Mouse (Mus musculus) forebrain, embryonic 13.5 days (tissue): ENCODE results near the gene Rassf7. TPM values are rescaled to one million over a fixed set of nuclear protein-coding genes. Genes with fewer than 3 reads are reported as not detected.
A peak's percentile ranks its signal among the peaks of the same experiment; 100 is the strongest.

Experiments used
- ATAC-seq: fragments of 200-750 bp; cut with Nextera tagmentation; 2 replicates; pipeline ENCODE4 v1.8.0; 2017
- H3K27ac ChIP-seq: fragments of 300-500 bp; sonication (generic); 2 replicates; pipeline ENCODE4 v1.5.1; 2015; ENCODE audit warnings: inconsistent platforms, mild to moderate bottlenecking, moderate library complexity
- H3K27me3 ChIP-seq: fragments of 300-500 bp; sonication (generic); 2 replicates; pipeline ENCODE4 v1.6.1; 2015; ENCODE audit warnings: mild to moderate bottlenecking, inconsistent platforms
- H3K36me3 ChIP-seq: fragments of 300-500 bp; sonication (generic); 2 replicates; pipeline ENCODE4 v1.6.1; 2015; ENCODE audit warnings: mild to moderate bottlenecking, inconsistent platforms; ENCODE audit not compliant: poor library complexity, severe bottlenecking
- H3K4me1 ChIP-seq: fragments of 300-500 bp; sonication (generic); 2 replicates; pipeline ENCODE4 v1.6.1; 2015; ENCODE audit warnings: inconsistent platforms
- H3K4me2 ChIP-seq: fragments of 300-500 bp; sonication (generic); 2 replicates; pipeline ENCODE4 v1.6.1; 2015; ENCODE audit warnings: inconsistent platforms, mild to moderate bottlenecking, moderate library complexity
- H3K4me3 ChIP-seq: fragments of 300-500 bp; sonication (generic); 2 replicates; pipeline ENCODE4 v1.5.1; 2015; ENCODE audit warnings: mild to moderate bottlenecking, inconsistent platforms
- H3K9ac ChIP-seq: fragments of 300-500 bp; sonication (generic); 2 replicates; pipeline ENCODE4 v1.6.1; 2015; ENCODE audit warnings: mild to moderate bottlenecking, inconsistent platforms
- H3K9me3 ChIP-seq: fragments of 300-500 bp; sonication (generic); replicated peaks from 2 replicates; pipeline ENCODE4 v1.6.1; 2016; ENCODE audit warnings: inconsistent platforms
- WGBS: fragments of 180-500 bp; shearing (Covaris S2); methylation state at CpG from one replicate; pipeline ENCODE4 v1.1.7; 2015; 5-methylcytosine and 5-hydroxymethylcytosine counted together
- polyA plus RNA-seq: library from polyadenylated mRNA; unstranded; fragments of >200 nt; fragmentation: Nextera tagmentation; extraction: Ambion mirVana; gene quantifications from 2 replicates; pipeline ENCODE4 v1.2.1, GENCODE M21; 2015

Rassf7 gene
- polyA plus RNA-seq, 1 experiment from 2014 or later, result 29.4 TPM

DNA sequence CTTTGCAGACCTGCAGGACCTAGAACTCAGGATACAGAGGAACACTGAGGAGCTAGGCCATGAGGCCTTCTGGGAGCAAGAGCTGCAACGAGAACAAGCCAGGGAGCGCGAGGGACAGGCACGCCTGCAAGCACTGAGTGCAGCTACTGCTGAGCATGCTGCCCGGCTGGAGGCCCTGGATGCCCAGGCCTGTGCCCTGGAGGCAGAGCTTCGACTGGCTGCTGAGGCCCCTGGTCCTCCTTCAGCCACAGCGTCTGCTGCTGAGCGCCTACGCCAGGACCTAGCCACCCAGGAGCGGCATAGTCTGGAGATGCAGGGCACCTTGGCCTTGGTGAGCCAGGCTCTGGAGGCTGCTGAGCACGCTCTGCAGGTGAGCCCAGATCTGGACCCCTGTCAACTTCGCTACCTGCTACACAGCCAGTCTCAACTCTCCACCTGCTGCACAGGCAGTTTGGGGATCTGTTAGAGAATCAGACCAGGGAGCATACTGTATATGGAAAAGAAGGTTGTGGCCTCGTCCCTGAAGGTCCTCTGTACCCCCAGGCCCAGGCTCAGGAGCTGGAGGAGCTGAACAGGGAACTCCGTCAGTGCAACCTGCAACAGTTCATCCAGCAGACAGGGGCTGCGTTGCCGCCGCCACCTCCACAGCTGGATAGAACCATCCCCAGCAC, 1.8 kb downstream of the Rassf7 start:
- Histone ChIP-seq H3K9ac (0 out of 2 replicates have a peak overlapping the region, but pooled peaks have one; percentile 79), H3K36me3 (peaks cover 12% of the 10 kb centered on the region), H3K27me3 (no peaks in the 10 kb centered on the region), H3K4me1 (peaks cover 38% of the 10 kb centered on the region), H3K4me2 (no peak overlapping the region), H3K27ac (no peak overlapping the region), H3K4me3 (no peak overlapping the region), H3K9me3 (no peaks in the 10 kb centered on the region)
- no peak for ATAC-seq
- WGBS, result 91% methylated on average over 17 of the region's 17 CpGs

DNA sequence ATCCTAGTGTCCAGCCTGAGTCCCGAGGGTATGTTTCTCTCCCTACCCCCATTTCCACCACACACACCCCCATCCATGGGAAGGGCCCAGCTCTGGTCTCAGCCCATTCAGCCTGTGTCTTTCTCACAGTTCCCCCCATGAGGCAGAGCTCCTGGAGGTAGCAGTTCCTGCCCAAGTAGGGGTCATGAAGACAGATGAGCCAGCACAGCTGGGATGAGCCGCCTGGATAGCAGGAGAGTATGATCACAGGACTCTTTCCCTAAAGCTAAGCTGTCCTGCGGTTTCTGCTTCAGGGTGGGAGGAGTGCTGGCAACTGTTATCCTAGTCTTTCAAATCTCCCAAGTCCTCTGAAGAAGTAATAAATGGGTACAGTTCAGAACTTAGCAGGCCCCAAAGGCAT, 2.5 kb downstream of the Rassf7 start:
- H3K27ac ChIP-seq, result no peak overlapping the region
- peaks cover 12% of the 10 kb centered on the region for H3K36me3 ChIP-seq
- no peak overlapping the region for H3K4me2 ChIP-seq
- ATAC-seq, result no peak
- H3K9ac ChIP-seq, result no peak overlapping the region
- no peaks in the 10 kb centered on the region for H3K27me3 ChIP-seq
- WGBS, result 77% methylated on average over 3 of the region's 3 CpGs
- no peaks in the 10 kb centered on the region for H3K9me3 ChIP-seq
- H3K4me1 ChIP-seq, result peaks cover 41% of the 10 kb centered on the region
- H3K4me3 ChIP-seq, result no peak overlapping the region

DNA sequence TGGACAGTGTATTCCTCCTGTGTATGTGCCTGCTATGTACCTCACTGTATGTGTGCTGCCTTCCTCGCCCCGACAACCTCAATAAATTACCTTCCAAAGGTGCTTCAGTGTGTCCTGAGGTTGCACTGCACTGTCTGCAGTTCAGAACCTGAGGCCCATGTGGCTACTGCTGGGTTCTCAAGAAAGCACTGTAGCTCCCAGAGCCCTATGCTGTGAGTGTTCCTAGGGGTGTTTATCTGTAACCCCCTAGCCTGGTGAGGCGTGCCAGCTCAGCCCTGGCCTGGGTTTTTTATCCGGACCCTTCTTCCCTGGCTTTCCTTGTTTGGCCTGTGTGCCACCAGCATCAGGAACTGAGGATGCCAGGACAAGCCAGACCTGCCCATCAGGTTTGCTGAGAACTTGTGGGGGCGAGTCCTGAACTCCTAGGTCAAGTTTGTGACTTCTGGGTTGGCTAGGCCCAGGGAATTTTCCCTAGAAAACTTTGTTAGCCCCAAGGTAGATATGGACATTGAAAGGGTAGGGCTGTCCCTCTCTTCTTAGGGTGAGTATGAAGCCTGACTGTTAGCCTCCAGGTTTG, 3.0 kb downstream of the Rassf7 start:
- 92% methylated on average over 5 of the region's 5 CpGs for WGBS
- H3K4me1 ChIP-seq, result peaks cover 41% of the 10 kb centered on the region
- no peak overlapping the region for H3K27ac ChIP-seq
- H3K9me3 ChIP-seq, result no peaks in the 10 kb centered on the region
- H3K27me3 ChIP-seq, result no peaks in the 10 kb centered on the region
- H3K36me3 ChIP-seq, result peaks cover 12% of the 10 kb centered on the region
- no peak overlapping the region for H3K4me2 ChIP-seq
- no peak overlapping the region for H3K9ac ChIP-seq
- no peak for ATAC-seq
- no peak overlapping the region for H3K4me3 ChIP-seq

DNA sequence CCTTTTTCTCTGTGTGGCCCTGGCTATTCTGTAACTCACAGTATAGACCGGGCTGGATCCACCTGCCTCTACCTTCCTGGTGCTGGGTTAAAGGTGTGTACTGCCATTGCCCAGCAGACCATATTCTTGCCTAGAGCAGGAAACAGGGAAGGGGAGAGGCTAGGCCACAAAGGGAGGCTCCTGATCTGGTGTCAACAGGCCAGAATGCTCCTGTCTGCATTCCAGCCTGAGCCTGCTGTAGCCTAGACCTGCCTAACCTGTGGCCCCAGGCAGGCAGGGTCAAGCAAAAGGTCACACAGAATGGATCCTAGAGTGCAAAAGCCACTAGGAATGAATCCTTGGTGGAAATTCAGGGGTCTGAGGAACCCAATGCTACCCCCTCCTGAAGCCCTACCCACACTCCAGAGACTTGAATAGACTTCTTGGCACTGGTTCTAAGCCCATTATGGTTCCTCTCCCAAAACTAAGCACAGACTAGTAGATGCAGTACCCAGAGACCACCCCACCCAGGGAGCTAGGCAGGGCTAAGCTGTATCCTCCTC, 4.0 kb downstream of the Rassf7 start:
- Histone ChIP-seq H3K4me1 (peaks cover 41% of the 10 kb centered on the region), H3K9me3 (no peaks in the 10 kb centered on the region), H3K27ac (no peak overlapping the region), H3K4me2 (no peak overlapping the region), H3K4me3 (no peak overlapping the region), H3K36me3 (peaks cover 12% of the 10 kb centered on the region), H3K27me3 (no peaks in the 10 kb centered on the region), H3K9ac (no peak overlapping the region)
- ATAC-seq, result no peak
- 94% methylated on average over 1 of the region's 1 CpGs for WGBS

DNA sequence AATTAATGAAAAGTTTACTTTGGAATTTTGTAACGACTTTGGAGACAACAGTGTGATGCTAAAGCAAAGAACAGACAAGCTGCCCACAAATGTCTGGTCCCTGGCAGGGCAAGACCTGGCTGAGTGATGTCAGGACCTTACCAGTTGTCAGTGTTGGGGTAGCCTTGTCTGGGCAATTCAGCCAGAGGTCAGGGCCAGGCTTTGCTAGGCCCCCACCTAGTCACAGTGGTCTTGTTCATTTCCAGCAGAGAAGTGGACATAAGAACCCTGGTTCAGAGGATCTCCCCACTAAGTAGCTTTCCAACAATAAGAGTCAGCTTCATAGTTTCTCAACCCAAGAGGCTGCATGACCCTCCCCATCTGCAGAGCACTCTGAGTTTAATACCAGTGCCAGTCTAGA, 4.7 kb downstream of the Rassf7 start:
- Histone ChIP-seq H3K4me3 (no peak overlapping the region), H3K9me3 (no peaks in the 10 kb centered on the region), H3K4me1 (peaks cover 35% of the 10 kb centered on the region), H3K9ac (no peak overlapping the region), H3K27me3 (no peaks in the 10 kb centered on the region), H3K36me3 (peaks cover 12% of the 10 kb centered on the region), H3K4me2 (peak overlapping the region; percentile 79), H3K27ac (no peak overlapping the region)
- WGBS, result 85% methylated on average over 1 of the region's 1 CpGs
- ATAC-seq, result no peak

DNA sequence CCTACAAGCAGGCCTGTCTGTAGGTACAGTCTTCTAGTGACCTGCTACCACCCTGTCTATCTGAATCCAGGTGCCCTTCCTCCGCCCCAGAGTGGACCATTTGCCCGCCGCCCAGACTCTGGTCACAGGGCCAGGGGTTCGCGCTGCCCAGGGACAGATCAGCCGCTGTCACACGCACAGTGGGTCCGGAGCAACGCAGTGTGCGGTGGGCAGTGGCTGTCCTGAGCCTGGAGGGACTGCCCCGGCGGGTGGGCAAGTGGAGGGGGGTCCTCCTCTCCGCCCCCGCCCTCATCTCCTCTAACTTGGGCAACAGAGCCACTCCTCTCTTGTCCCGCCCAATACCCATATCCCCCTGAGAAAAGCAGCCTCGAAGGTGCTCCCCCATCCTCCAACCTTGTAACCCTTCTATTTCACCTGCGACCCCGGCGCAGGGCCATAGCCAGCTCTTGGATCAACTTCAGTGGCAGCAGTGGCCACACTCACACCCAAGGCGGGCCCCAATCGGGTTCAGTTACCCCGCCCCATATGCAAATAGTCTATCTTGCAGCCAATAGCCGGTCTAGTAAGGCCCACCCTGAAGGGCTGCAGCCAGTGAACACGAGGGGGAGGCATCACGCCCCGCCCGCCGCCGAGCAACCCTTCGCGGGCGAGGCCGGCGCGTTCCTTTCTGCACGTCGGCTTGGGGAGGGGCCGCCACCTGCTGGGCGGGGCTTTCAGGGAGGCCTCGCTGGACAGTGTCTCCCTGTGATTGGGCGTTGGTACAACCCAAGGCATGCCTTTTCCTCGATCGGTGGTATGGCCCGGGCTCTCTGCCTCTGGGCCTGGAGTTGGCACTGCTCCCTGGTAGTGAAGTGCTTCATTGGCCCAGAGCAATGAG, 5.8 kb downstream of the Rassf7 start:
- peak overlapping the region; percentile 68 for H3K9ac ChIP-seq
- H3K4me2 ChIP-seq, result peak overlapping the region; percentile 79
- no peaks in the 10 kb centered on the region for H3K27me3 ChIP-seq
- peaks cover 12% of the 10 kb centered on the region for H3K36me3 ChIP-seq
- peaks cover 29% of the 10 kb centered on the region for H3K4me1 ChIP-seq
- peak overlapping the region; percentile 74 for H3K27ac ChIP-seq
- H3K4me3 ChIP-seq, result peak overlapping the region; percentile 43
- WGBS, result 1% methylated on average over 43 of the region's 44 CpGs
- ATAC-seq, result peak; percentile 97
- H3K9me3 ChIP-seq, result no peaks in the 10 kb centered on the region

DNA sequence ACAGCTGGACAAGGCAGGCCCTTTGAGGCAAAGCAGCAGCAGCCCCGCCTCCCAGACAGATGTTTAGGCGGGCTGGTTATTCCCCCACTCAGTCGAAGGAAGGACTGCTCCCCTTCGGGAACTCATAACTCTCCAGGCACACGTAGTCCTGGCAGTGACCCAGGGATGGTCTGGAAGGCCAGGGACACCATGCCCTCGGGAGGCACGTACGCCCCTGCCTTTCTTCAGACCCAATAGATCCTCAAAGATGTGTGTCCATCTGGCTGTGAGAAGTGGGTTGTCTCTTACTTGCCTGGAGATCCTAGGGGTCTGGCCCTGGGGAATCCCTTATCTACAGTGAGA, 6.4 kb downstream of the Rassf7 start:
- no peaks in the 10 kb centered on the region for H3K9me3 ChIP-seq
- peak overlapping the region; percentile 51 for H3K9ac ChIP-seq
- ATAC-seq, result no peak
- H3K4me1 ChIP-seq, result peaks cover 25% of the 10 kb centered on the region
- no peaks in the 10 kb centered on the region for H3K27me3 ChIP-seq
- H3K27ac ChIP-seq, result peak overlapping the region; percentile 74
- H3K4me3 ChIP-seq, result peak overlapping the region; percentile 43
- peaks cover 12% of the 10 kb centered on the region for H3K36me3 ChIP-seq
- WGBS, result 11% methylated on average over 8 of the region's 8 CpGs
- peak overlapping the region; percentile 79 for H3K4me2 ChIP-seq

DNA sequence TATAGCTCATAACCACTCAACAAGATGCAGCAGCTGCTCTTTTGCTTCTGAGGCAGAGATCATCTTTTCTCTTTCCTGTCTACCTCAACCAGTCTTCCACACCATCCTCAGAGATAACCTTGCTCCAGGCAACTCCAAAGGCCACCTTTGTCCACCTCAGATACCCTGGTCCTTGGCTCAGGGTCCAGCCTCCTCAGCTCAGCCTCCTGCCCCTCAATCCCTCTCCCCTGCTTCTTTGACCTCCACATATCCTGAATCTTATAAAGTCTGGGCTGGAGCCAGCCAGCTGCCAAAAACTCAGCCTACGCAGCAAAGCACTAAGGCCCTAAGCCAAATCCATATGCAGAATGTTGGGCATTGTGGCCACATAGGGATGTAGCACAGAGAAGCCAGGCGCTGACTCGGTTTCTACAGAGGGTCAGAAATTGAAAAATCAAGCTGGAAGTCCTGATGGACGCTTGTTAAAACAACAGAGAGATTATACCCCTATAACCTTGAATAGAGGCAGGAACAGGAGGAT, 7.1 kb downstream of the Rassf7 start:
- Histone ChIP-seq H3K27me3 (no peaks in the 10 kb centered on the region), H3K4me3 (no peak overlapping the region), H3K36me3 (peaks cover 7% of the 10 kb centered on the region), H3K9ac (0 out of 2 replicates have a peak overlapping the region, but pooled peaks have one; percentile 51), H3K4me1 (peaks cover 25% of the 10 kb centered on the region), H3K27ac (peak overlapping the region; percentile 74), H3K4me2 (peak overlapping the region; percentile 79; the same call in 1 of the 2 replicates), H3K9me3 (no peaks in the 10 kb centered on the region)
- WGBS, result 92% methylated on average over 4 of the region's 4 CpGs
- no peak for ATAC-seq

DNA sequence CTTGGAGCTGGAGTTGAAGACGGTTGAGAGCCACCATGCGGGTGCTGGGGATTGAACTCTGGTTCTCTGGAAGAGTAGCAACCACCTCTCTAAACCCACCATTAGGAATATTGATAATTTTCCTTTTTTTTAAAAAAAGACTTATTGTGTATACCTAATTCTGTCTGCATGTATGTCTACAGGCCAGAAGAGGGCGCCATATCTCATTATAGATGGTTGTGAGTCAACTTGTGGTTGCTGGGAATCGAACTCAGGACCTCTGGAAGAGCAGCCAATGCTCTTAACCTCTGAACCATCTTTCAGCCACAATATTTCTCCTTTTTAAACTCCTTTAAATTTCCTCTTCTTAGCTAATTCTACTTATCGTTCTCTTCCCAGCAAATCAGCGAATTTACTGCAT, 10.9 kb downstream of the Rassf7 start:
- no peak for ATAC-seq
- 84% methylated on average over 6 of the region's 6 CpGs for WGBS

DNA sequence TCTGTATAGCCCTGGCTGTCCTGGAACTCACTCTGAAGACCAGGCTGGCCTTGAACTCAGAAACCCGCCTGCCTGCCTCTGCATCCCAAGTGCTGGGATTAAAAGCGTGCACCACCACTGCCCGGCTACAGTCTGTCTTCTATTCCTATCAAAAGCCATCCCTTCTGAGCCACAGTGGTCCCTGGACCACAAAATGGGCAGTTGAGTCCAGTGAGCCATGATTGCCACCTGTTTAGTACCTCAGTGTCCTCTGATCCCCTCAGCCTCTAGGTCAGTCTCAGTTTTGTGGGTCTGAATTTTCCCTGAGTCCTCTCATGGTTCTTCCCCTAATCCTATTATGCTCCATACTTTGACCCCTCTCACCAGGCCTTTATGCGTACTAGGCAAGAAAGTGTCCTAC, 12.1 kb downstream of the Rassf7 start:
- Histone ChIP-seq H3K4me2 (peak overlapping the region; percentile 99; the same call in 1 of the 2 replicates), H3K4me3 (peak overlapping the region; percentile 100), H3K9me3 (no peaks in the 10 kb centered on the region), H3K9ac (no peak overlapping the region; the same call in 1 of the 2 replicates), H3K36me3 (peaks cover 24% of the 10 kb centered on the region), H3K4me1 (peaks cover 23% of the 10 kb centered on the region), H3K27ac (peak overlapping the region; percentile 93; the same call in 1 of the 2 replicates), H3K27me3 (no peaks in the 10 kb centered on the region)
- no peak for ATAC-seq
- WGBS, result 77% methylated on average over 4 of the region's 4 CpGs

More for the DNA sequence above, 10.9 kb downstream of the Rassf7 start:
- Histone ChIP-seq H3K4me1 (peaks cover 32% of the 10 kb centered on the region), H3K36me3 (peaks cover 12% of the 10 kb centered on the region), H3K27me3 (no peaks in the 10 kb centered on the region), H3K4me2 (no peak overlapping the region), H3K9ac (no peak overlapping the region), H3K9me3 (no peaks in the 10 kb centered on the region), H3K4me3 (no peak overlapping the region), H3K27ac (no peak overlapping the region)

DNA sequence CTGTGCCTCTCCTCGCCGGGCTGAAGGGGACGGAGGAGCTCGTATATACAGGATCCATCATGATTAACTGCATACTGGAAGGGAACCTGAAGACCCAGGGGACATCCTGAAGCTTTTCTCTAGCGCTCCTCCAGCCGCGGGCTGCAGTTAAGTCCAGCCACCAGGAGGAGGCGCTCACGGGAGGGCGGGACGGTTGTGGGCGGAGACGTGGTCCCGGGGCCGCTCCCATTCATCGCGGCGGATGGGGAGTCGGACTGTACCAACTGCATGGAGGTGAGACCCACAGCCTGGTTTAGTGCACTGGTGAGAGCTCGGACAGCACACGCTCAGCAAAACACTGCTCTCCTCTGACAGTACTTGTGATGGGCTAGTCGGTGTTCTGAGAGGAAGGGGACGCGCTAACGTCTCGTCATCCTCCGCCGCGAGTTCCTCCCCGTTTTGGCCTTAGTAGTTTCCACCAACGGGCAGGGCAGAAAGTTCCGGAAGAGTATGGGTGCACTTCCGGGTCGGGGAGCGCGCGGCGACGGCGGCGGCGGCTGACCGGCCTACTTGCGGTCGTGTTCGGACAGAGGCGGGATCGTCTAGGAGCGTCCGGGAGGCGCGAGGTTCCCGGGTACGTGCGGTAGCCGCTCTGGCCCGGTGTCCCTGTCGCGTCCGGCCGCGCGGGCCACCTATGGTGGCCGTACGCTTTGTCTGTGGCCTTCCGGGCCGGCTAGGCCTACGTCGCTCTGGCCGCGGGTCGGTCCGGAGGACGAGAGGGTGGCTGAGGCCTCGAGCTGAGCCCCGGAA, 12.8 kb downstream of the Rassf7 start, which contains the start of gene Phrf1:
Phrf1 (plus strand) TSS at position 506 of the 789 bp plus-strand sequence.
- H3K9ac ChIP-seq, result peak within 1 kb of the TSS; percentile 98
- no peaks in the 10 kb centered on the region for H3K9me3 ChIP-seq
- H3K4me1 ChIP-seq, result peaks cover 23% of the 10 kb centered on the region
- no peaks in the 10 kb centered on the region for H3K27me3 ChIP-seq
- H3K27ac ChIP-seq, result peak within 1 kb of the TSS; percentile 93
- peak within 1 kb of the TSS; percentile 100 for H3K4me3 ChIP-seq
- under 1% methylated on average over 76 of the region's 76 CpGs for WGBS
- peak; percentile 94 for ATAC-seq
- peaks cover 31% of the 10 kb centered on the region for H3K36me3 ChIP-seq
- peak within 1 kb of the TSS; percentile 99 for H3K4me2 ChIP-seq
